Mouse (Mus musculus) embryonic facial prominence, embryonic 15.5 days (tissue): ENCODE measurements around the gene Baz2b. TPM values are rescaled to one million over a fixed set of nuclear protein-coding genes. Genes with fewer than 3 reads are reported as not detected.

Source experiments
- ATAC-seq: fragments of 200-750 bp; cut with Nextera tagmentation; 2 replicates; pipeline ENCODE4 v1.8.0; 2017; ENCODE audit warnings: low read depth, moderate TSS enrichment; ENCODE audit not compliant: insufficient number of reproducible peaks, low FRiP score, low TSS enrichment
- H3K27ac ChIP-seq: fragments of 300-500 bp; sonication (generic); replicated peaks from 2 replicates; pipeline ENCODE4 v1.5.1; 2015; ENCODE audit warnings: mild to moderate bottlenecking, inconsistent platforms
- H3K27me3 ChIP-seq: fragments of 300-500 bp; sonication (generic); 2 replicates; pipeline ENCODE4 v1.6.1; 2015; ENCODE audit warnings: inconsistent platforms
- H3K36me3 ChIP-seq: fragments of 300-500 bp; sonication (generic); 2 replicates; pipeline ENCODE4 v1.6.1; 2015; ENCODE audit warnings: mild to moderate bottlenecking, inconsistent platforms
- H3K4me1 ChIP-seq: fragments of 300-500 bp; sonication (generic); 2 replicates; pipeline ENCODE4 v1.6.1; 2015; ENCODE audit warnings: inconsistent platforms
- H3K4me2 ChIP-seq: fragments of 300-500 bp; sonication (generic); replicated peaks from 2 replicates; pipeline ENCODE4 v1.6.1; 2015; ENCODE audit warnings: mild to moderate bottlenecking, inconsistent platforms
- H3K4me3 ChIP-seq: fragments of 300-500 bp; sonication (generic); replicated peaks from 2 replicates; pipeline ENCODE4 v1.5.1; 2015; ENCODE audit warnings: mild to moderate bottlenecking, inconsistent platforms
- H3K9ac ChIP-seq: fragments of 300-500 bp; sonication (generic); 2 replicates; pipeline ENCODE4 v1.6.1; 2015; ENCODE audit warnings: inconsistent platforms
- H3K9me3 ChIP-seq: fragments of 300-500 bp; sonication (generic); replicated peaks from 2 replicates; pipeline ENCODE4 v1.6.1; 2016; ENCODE audit warnings: inconsistent platforms
- WGBS: fragments of 180-500 bp; shearing (Covaris S2); methylation state at CpG from one replicate; pipeline ENCODE4 v1.1.7; 2015; 5-methylcytosine and 5-hydroxymethylcytosine counted together
- polyA plus RNA-seq: library from polyadenylated mRNA; unstranded; fragments of >200 nt; fragmentation: Nextera tagmentation; extraction: Ambion mirVana; gene quantifications from 2 replicates; pipeline ENCODE4 v1.2.1, GENCODE M21; 2015

Baz2b gene
- polyA plus RNA-seq, 1 experiment from 2014 or later: 58.1 TPM

DNA sequence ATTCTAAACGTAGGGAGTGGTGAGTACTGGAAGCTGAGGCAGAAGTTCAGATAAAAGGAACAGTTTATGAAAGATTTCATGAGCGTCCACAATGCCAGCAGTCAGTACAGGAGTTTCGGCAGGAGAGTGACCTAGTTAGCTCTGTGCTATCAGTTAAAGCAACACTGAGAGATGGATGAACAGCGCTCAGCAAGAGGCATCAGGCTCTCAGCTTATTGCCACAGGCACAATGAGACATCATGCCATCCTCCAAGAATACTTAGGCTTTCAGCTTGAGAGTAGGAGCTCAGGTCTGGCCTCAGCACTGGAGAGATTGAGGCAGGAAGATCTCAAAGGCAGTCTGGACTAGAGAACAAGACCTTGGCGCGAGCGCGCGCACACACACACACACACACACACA is 160.3 kb downstream of the Baz2b start:
- no peak for ATAC-seq
- no peaks in the 10 kb centered on the region for H3K27me3 ChIP-seq
- no peak overlapping the region for H3K4me2 ChIP-seq
- H3K9me3 ChIP-seq: no peaks in the 10 kb centered on the region
- H3K4me1 ChIP-seq: no peaks in the 10 kb centered on the region
- H3K9ac ChIP-seq: no peak overlapping the region
- no peak overlapping the region for H3K4me3 ChIP-seq
- H3K36me3 ChIP-seq: peaks cover 4% of the 10 kb centered on the region; the same call in 1 of the 2 replicates
- H3K27ac ChIP-seq: no peak overlapping the region
- WGBS: 92% methylated on average over 9 of the region's 9 CpGs

DNA sequence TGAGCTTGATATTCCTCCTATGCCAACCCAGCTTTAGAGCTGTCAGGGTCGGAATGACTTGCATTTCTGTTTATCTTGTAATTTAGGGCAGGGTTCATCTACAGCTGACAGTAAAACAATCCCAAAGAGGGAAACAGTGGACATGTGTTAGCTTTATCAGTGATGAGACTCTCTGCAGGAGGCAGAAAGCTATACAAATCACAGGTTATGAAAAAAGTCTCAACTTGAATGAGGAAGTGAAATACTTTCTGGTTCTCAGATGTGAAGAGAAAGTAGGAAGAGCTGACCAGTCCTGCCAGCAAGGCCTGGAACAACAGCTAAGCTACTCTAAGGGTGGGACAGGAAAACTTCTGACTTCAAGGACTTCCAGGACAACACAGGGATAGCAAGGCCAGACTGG is 163.6 kb downstream of the Baz2b start:
- Histone ChIP-seq H3K4me2 (no peak overlapping the region), H3K27ac (no peak overlapping the region), H3K4me3 (no peak overlapping the region), H3K9me3 (no peaks in the 10 kb centered on the region), H3K36me3 (peaks cover 4% of the 10 kb centered on the region; the same call in 1 of the 2 replicates), H3K27me3 (no peaks in the 10 kb centered on the region), H3K9ac (no peak overlapping the region), H3K4me1 (no peaks in the 10 kb centered on the region)
- ATAC-seq: no peak
- 61% methylated on average over 1 of the region's 1 CpGs for WGBS

DNA sequence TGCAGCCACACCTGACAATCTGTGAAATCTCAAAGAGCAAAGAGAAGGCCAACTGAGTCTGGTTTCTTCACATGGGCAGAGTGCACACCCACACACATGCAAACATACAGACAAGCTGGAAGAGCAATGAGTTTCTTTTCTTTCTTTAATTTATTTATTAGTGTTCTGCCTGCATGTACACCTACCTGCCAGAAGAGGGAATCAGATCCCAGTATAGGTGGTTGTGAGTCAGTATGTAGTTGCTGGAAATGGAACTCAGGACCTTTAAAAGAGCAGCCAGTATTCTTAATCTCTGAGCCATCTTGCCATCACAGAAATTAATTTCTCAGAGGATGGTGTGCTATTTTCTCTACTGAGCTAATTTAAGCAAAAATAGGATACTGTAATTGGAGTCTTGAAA is 164.7 kb downstream of the Baz2b start:
- no peak for ATAC-seq
- H3K9ac ChIP-seq: no peak overlapping the region
- H3K4me2 ChIP-seq: no peak overlapping the region
- H3K36me3 ChIP-seq: peaks cover 4% of the 10 kb centered on the region; the same call in 1 of the 2 replicates
- no peaks in the 10 kb centered on the region for H3K4me1 ChIP-seq
- H3K27me3 ChIP-seq: no peaks in the 10 kb centered on the region
- H3K27ac ChIP-seq: no peak overlapping the region
- no peak overlapping the region for H3K4me3 ChIP-seq
- H3K9me3 ChIP-seq: no peaks in the 10 kb centered on the region

DNA sequence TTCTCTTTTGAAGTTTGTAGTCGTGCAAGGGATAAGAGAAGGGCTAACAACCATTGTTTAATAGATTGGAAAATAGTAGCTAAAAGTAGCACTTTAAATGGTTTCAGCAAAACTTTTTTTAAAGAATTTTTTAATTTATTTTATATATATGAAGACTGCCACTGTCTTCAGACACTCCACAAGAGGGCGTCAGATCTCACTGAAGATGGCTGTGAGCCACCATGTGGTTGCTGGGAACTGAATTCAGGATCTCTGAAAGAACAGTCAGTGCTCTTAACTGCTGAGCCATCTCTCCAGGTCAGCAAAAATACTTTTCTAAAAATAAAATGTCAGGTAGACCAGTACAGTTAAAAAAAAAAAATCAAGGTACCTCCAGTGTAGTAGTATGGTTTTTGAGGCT is 165.1 kb downstream of the Baz2b start:
- Histone ChIP-seq H3K4me3 (no peak overlapping the region), H3K4me1 (no peaks in the 10 kb centered on the region), H3K9me3 (no peaks in the 10 kb centered on the region), H3K27ac (no peak overlapping the region), H3K36me3 (peaks cover 4% of the 10 kb centered on the region; the same call in 1 of the 2 replicates), H3K27me3 (no peaks in the 10 kb centered on the region), H3K4me2 (no peak overlapping the region), H3K9ac (no peak overlapping the region)
- 79% methylated on average over 2 of the region's 2 CpGs for WGBS
- ATAC-seq: no peak

DNA sequence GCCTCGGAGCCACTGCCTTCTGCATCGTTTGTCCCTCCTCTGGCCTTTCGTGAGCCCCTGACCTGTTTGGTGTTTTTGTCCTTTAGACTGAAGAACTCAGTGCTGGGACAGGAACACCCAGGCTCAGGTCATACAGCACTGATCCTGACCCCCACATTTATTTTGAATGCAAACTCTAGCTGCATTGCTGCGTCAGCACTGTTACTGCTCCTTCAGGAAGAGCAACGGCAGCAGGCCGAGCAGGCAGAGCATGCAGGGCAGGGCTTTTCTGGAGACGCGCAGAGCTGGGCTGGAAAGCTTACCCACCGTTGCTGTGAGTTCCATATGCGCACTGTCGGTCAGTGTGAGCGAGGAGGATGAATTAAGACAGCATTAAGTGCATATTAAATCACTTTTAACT is 166.9 kb downstream of the Baz2b start:
- no peak overlapping the region for H3K4me2 ChIP-seq
- no peak overlapping the region for H3K27ac ChIP-seq
- H3K4me3 ChIP-seq: no peak overlapping the region
- WGBS: 68% methylated on average over 12 of the region's 12 CpGs
- peaks cover 4% of the 10 kb centered on the region; the same call in 1 of the 2 replicates for H3K36me3 ChIP-seq
- H3K4me1 ChIP-seq: no peaks in the 10 kb centered on the region
- H3K9ac ChIP-seq: no peak overlapping the region
- ATAC-seq: no peak
- H3K27me3 ChIP-seq: no peaks in the 10 kb centered on the region
- no peaks in the 10 kb centered on the region for H3K9me3 ChIP-seq

DNA sequence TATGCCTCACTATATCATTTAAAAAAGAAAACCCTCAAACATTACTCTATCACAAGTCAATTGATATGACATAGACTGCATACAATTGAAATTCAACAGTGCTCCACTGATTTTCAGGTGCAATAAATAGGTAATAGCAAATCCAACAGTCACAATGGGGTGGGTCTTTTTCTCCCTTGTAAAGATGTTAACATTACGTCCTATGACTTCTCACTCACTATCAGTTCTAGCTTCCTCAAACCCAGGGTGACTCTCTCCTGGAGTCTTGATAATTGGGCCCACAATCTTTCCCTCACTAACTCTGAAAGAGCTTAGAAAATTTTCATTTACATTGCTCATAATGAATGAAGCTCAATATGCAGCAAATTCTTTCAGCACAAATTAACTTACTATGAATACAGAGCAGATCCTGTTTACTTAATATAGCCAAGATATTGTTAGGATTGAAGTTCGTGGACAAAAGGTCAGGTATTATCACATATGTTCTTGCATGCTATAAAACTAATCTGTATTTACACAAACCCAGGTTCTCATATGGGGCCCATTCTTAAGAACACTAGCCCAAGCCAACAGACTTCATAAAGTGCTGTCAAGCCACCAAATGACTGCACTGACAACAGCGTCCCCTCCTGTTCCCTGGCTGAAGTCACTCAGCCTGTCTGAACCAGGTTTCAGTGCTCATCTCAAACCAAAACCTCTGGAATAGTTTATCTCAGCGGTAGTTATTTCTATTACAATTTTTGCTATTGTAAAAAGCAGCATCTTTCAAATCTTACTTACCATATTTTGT is 168.0 kb downstream of the Baz2b start:
- ATAC-seq: no peak
- Histone ChIP-seq H3K4me3 (no peak overlapping the region), H3K4me2 (no peak overlapping the region), H3K9ac (no peak overlapping the region), H3K4me1 (peaks cover 6% of the 10 kb centered on the region; the same call in 1 of the 2 replicates), H3K27me3 (no peaks in the 10 kb centered on the region), H3K36me3 (peaks cover 4% of the 10 kb centered on the region; the same call in 1 of the 2 replicates), H3K9me3 (no peaks in the 10 kb centered on the region), H3K27ac (no peak overlapping the region)
- 92% methylated on average over 4 of the region's 4 CpGs for WGBS

DNA sequence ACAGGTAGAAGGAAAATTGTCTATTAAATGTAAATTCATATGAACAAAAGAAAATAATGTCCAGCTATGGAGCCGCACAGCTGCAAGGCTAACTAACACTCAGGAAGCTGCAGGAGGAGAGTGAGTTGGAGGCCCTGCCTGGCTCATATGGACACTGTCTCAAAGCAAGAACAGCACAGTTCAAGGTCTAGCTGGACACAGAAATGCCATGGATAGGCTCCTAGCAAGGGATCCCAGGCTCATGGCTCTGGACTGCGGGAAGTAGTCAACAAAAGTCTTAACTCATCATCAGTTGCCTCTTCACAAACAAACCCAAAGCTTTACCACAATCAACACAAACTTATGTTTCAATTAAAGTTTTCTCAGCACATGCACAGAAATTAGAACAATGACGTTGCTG is 169.5 kb downstream of the Baz2b start:
- no peak for ATAC-seq
- no peak overlapping the region for H3K9ac ChIP-seq
- H3K9me3 ChIP-seq: no peaks in the 10 kb centered on the region
- WGBS: 81% methylated on average over 3 of the region's 3 CpGs
- peaks cover 4% of the 10 kb centered on the region; the same call in 1 of the 2 replicates for H3K36me3 ChIP-seq
- H3K4me1 ChIP-seq: peaks cover 6% of the 10 kb centered on the region; the same call in 1 of the 2 replicates
- no peak overlapping the region for H3K4me3 ChIP-seq
- H3K27ac ChIP-seq: no peak overlapping the region
- H3K27me3 ChIP-seq: no peaks in the 10 kb centered on the region
- H3K4me2 ChIP-seq: no peak overlapping the region

DNA sequence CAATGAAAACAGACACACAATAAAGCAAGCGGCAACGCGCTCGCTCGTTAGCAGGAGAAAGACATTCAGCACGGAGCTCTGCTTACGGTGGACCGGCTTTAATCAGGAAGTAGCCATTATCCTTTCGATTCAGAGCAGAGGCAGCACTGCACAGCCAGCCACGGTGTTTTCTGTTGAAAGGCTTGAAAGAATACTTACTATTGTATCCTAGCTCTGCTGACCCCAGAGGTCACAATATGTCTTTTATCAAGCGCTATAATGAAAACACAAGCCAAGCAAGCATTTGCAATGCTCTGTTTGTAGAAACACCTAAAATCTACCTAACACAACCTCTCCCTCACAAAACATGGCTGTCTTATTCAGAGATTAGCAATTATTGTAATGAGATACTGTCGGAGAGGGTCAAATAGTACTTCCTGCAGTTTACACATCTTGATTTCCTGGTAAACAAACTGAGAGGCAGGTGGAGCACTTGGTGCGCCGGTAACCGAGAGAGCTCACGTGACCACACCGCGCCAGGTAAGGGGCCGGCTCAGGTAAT is 172.6 kb downstream of the Baz2b start:
- no peaks in the 10 kb centered on the region; the same call in 1 of the 2 replicates for H3K36me3 ChIP-seq
- peak overlapping the region; percentile 31 for H3K4me3 ChIP-seq
- H3K27me3 ChIP-seq: no peaks in the 10 kb centered on the region
- WGBS: 12% methylated on average over 19 of the region's 19 CpGs
- ATAC-seq: no peak
- no peaks in the 10 kb centered on the region for H3K9me3 ChIP-seq
- H3K9ac ChIP-seq: no peak overlapping the region
- H3K4me1 ChIP-seq: peaks cover 6% of the 10 kb centered on the region; the same call in 1 of the 2 replicates
- H3K4me2 ChIP-seq: peak overlapping the region; percentile 48
- 0 out of 2 replicates have a peak overlapping the region, but pooled peaks have one; percentile 3 for H3K27ac ChIP-seq

DNA sequence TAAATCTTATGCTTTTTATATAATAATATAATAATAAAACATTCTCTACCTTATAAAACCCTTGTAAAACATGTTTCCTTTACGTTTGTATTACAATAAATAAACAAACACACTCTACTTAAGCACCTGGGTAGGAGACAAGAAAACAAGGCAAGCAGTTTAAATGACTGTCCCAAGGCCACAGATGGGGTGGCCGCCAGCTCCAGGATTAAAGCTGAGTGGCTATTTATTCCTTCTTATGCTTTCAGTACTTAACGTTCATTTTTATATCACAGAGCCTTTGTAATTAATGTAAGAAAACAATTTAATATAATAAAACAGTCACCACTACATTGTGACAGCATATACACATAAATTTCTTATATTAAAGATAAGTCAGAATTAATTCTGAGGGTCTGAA is 173.3 kb downstream of the Baz2b start:
- no peak for ATAC-seq
- WGBS: 72% methylated on average over 3 of the region's 3 CpGs

DNA sequence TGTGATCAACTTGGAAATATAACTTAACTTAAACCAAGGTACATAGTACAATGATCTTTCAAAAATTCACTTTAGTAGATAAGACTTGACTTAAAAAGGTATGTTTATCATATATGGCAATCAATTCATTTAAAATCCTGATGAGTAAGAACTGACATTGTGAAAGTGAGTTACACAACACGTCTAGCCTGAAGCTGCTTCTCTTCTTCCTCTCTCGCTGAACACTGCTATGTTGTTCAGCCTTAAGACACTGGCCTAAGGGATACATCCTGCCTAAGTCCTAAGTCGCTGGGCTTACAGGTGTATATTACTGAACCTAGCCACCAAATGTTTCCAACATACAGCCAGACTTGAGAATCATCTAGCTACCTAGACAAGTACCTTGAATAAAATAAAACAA is 178.6 kb downstream of the Baz2b start:
- no peak for ATAC-seq
- 84% methylated on average over 3 of the region's 3 CpGs for WGBS

More for the DNA sequence above, 173.3 kb downstream of the Baz2b start:
- Histone ChIP-seq H3K4me2 (no peak overlapping the region), H3K9me3 (no peaks in the 10 kb centered on the region), H3K27me3 (no peaks in the 10 kb centered on the region), H3K4me3 (no peak overlapping the region), H3K9ac (no peak overlapping the region), H3K4me1 (peaks cover 6% of the 10 kb centered on the region; the same call in 1 of the 2 replicates), H3K27ac (no peak overlapping the region), H3K36me3 (no peaks in the 10 kb centered on the region; the same call in 1 of the 2 replicates)

DNA sequence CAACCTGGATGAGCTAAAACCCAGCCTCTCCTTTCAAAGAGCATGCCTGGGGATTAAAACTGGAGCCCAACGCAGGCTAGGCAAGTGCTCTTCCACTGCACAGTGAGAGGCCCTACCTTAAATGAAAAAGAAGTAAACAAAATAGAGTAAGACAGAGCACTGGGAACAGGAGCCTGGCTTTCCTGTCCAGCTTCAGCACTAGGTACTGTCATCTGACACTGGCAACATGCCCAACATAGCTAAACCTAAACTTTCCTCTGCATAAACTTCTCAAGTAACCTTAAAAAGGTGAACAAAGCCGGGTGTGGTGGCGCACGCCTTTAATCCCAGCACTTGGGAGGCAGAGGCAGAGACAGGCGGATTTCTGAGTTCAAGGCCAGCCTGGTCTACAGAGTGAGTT is 180.6 kb downstream of the Baz2b start:
- Histone ChIP-seq H3K4me1 (no peaks in the 10 kb centered on the region), H3K27ac (no peak overlapping the region), H3K4me3 (no peak overlapping the region), H3K9ac (no peak overlapping the region), H3K36me3 (no peaks in the 10 kb centered on the region; the same call in 1 of the 2 replicates), H3K9me3 (no peaks in the 10 kb centered on the region), H3K4me2 (no peak overlapping the region), H3K27me3 (no peaks in the 10 kb centered on the region)
- 88% methylated on average over 5 of the region's 5 CpGs for WGBS
- no peak for ATAC-seq

More for the DNA sequence above, 178.6 kb downstream of the Baz2b start:
- no peaks in the 10 kb centered on the region for H3K9me3 ChIP-seq
- no peaks in the 10 kb centered on the region; the same call in 1 of the 2 replicates for H3K36me3 ChIP-seq
- no peaks in the 10 kb centered on the region for H3K27me3 ChIP-seq
- no peak overlapping the region for H3K4me2 ChIP-seq
- H3K4me3 ChIP-seq: no peak overlapping the region
- no peak overlapping the region for H3K27ac ChIP-seq
- H3K9ac ChIP-seq: no peak overlapping the region
- no peaks in the 10 kb centered on the region for H3K4me1 ChIP-seq
